8 mouse cellular contexts compared by ENCODE assay signal in the genomic region with DNA sequence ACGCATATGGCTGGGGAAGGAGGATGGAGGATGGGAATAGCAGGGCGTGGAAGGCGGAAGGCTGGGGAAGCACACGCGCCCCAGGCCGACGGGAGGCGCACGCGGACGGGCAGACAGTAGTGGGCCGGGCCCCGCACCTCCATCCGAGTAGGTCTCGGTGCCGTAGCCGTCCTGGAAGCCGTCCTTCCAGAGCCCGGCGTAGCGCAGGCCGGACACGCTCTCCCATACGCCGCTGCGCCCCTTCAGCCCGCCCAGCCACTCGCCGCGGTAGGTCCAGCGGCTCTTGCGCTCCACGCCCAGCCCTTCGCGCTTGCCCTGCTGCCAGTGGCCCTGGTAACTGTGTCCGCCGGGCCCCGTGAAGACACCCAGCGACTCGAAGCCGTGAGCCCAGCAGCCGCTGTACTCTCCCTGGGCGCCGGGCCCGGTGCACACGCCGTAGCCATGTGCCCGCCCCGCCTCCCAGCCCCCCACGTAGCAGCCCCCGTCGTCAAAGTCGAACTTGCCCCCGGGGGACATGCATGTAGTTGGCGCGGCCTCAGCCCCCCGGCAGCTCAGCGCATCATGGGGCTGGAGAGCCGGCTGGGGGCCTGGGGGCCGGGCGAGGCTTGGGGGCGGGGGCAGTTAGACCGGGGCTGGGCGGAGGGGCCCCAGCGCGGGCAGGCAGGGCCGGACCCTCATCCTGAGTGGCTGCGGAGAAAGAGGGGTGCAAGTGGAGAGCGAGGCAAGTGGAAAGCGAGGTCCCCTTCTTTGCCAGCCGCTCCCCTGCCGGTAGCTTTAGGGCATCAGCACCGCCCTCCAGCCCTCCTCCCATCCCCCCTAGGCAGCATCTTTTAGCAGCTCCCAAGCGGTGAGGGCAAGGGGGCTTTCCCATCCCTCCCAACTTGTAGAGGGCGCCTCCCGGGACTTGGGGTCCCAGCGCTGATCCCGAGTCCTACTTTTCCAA. TPM values are rescaled to one million over a fixed set of nuclear protein-coding genes. Genes with fewer than 3 reads are reported as not detected.
DNase-seq lines count a peak whose midpoint lies in the region; ATAC-seq and TF ChIP-seq lines count a peak whose summit lies in the region.

No protein-coding gene starts in this region.

- no peaks in the 10 kb centered on the region for H3K36me3 ChIP-seq in ES-E14 (ENCODE audit: control insufficient read depth, insufficient read depth, low read length, poor library complexity, severe bottlenecking)
- no peaks in the 10 kb centered on the region for H3K36me3 ChIP-seq in heart, embryonic 11.5 days (ENCODE audit: control insufficient read depth, insufficient read depth, low read length)
- H3K36me3 ChIP-seq in liver, postnatal 0 days (replicated peaks; ENCODE audit: insufficient read depth, low read length), result no peaks in the 10 kb centered on the region
- peaks cover 14% of the 10 kb centered on the region for H3K36me3 ChIP-seq in neural tube, embryonic 13.5 days

- WGBS in heart, embryonic 11.5 days (ENCODE audit: insufficient replicate concordance), result under 1% methylated on average over 64 of the region's 78 CpGs
- WGBS in liver, postnatal 0 days (ENCODE audit: insufficient replicate concordance), result 2% methylated on average over 58 of the region's 78 CpGs
- WGBS in neural tube, embryonic 13.5 days, result under 1% methylated on average over 72 of the region's 78 CpGs

- TF ChIP-seq POLR2A in cortical plate, adult 2 months (IDR thresholded peaks at IDR 0.05; ENCODE audit: extremely low read depth, insufficient read depth, low read length), result peak; percentile 32; the same call in 1 of the 2 replicates

- no peak overlapping the region for H3K27ac ChIP-seq in ES-E14 (ENCODE audit: insufficient read depth, low read depth, low read length, poor library complexity, severe bottlenecking)
- peak overlapping the region; percentile 96 for H3K27ac ChIP-seq in cortical plate, adult 2 months (ENCODE audit: insufficient read depth, low read length)
- H3K27ac ChIP-seq in heart, embryonic 11.5 days (ENCODE audit: low read depth, low read length), result no peak overlapping the region
- H3K27ac ChIP-seq in liver, postnatal 0 days (ENCODE audit: low read depth), result no peak overlapping the region
- peak overlapping the region; percentile 96 for H3K27ac ChIP-seq in neural tube, embryonic 13.5 days (replicated peaks)

- H3K27me3 ChIP-seq in heart, embryonic 11.5 days (ENCODE audit: control insufficient read depth, insufficient read depth, low read length), result peaks cover 77% of the 10 kb centered on the region
- H3K27me3 ChIP-seq in liver, postnatal 0 days (ENCODE audit: insufficient read depth, low read length), result peaks cover 68% of the 10 kb centered on the region
- peaks cover 35% of the 10 kb centered on the region for H3K27me3 ChIP-seq in neural tube, embryonic 13.5 days

- H3K4me3 ChIP-seq in ES-E14 (ENCODE audit: insufficient read depth in 1 of 2, low read depth in 1 of 2, low read length in 2 of 2, poor library complexity in 1 of 2, severe bottlenecking in 1 of 2), result peak overlapping the region; percentile 66 to 89
- H3K4me3 ChIP-seq in cortical plate, adult 2 months (ENCODE audit: insufficient read depth, low read length), result peak overlapping the region; percentile 99
- H3K4me3 ChIP-seq in heart, embryonic 11.5 days (ENCODE audit: low read depth, low read length), result peak overlapping the region; percentile 63
- peak overlapping the region; percentile 35 for H3K4me3 ChIP-seq in liver, postnatal 0 days (ENCODE audit: low read depth, low read length)
- H3K4me3 ChIP-seq in neural tube, embryonic 13.5 days, result peak overlapping the region; percentile 82

- in situ Hi-C loops in ES-E14 (cut with MboI; ENCODE audit: low sequenced_read_pairs in 2 of 2, unreplicated experiment in 2 of 2), result no loop called here

- H3K9ac ChIP-seq in ES-E14 (ENCODE audit: insufficient read depth, low read depth, low read length, poor library complexity, severe bottlenecking), result peak overlapping the region; percentile 62
- H3K9ac ChIP-seq in heart, embryonic 11.5 days (ENCODE audit: low read depth, low read length), result peak overlapping the region; percentile 60; the same call in 1 of the 2 replicates
- H3K9ac ChIP-seq in liver, postnatal 0 days (replicated peaks), result 0 out of 2 replicates have a peak overlapping the region, but pooled peaks have one; percentile 3
- peak overlapping the region; percentile 90 for H3K9ac ChIP-seq in neural tube, embryonic 13.5 days

- DNase-seq in CD4-positive helper T cell, adult 2 months (ENCODE audit: low read depth, low spot score), result peak; percentile 27
- no peak for DNase-seq in ES-E14 (ENCODE audit: low read depth, low spot score)
- peak; percentile 26 for DNase-seq in kidney, adult 9 months
- peak; percentile 34 for DNase-seq in liver, postnatal 0 days
- no peak for DNase-seq in spleen, adult 12 weeks (ENCODE audit: low spot score)

- ATAC-seq in heart, embryonic 11.5 days (replicated peaks; ENCODE audit: insufficient number of reproducible peaks, low FRiP score, low TSS enrichment), result peak; percentile 32
- peak; percentile 38 for ATAC-seq in liver, postnatal 0 days
- peak; percentile 45 for ATAC-seq in neural tube, embryonic 13.5 days (ENCODE audit: low read depth)

- no peaks in the 10 kb centered on the region for H3K9me3 ChIP-seq in ES-E14 (ENCODE audit: control insufficient read depth, insufficient read depth, low read depth, low read length)
- H3K9me3 ChIP-seq in heart, embryonic 11.5 days (replicated peaks; ENCODE audit: control insufficient read depth, low read length), result no peaks in the 10 kb centered on the region
- no peaks in the 10 kb centered on the region for H3K9me3 ChIP-seq in liver, postnatal 0 days (ENCODE audit: low read length)
- H3K9me3 ChIP-seq in neural tube, embryonic 13.5 days, result no peaks in the 10 kb centered on the region

- peaks cover 5 to 11% of the 10 kb centered on the region in 2 experiments; a peak in 3 of 4 replicates for H3K4me1 ChIP-seq in ES-E14 (ENCODE audit: control insufficient read depth in 2 of 2, insufficient read depth in 2 of 2, low read length in 2 of 2, poor library complexity in 1 of 2)
- H3K4me1 ChIP-seq in cortical plate, adult 2 months (ENCODE audit: control insufficient read depth, insufficient read depth, low read length), result peaks cover 10% of the 10 kb centered on the region
- peaks cover 16% of the 10 kb centered on the region; the same call in 1 of the 2 replicates for H3K4me1 ChIP-seq in heart, embryonic 11.5 days (ENCODE audit: control insufficient read depth, insufficient read depth, low read length)
- peaks cover 4% of the 10 kb centered on the region for H3K4me1 ChIP-seq in liver, postnatal 0 days (ENCODE audit: insufficient read depth)
- H3K4me1 ChIP-seq in neural tube, embryonic 13.5 days (replicated peaks), result peaks cover 68% of the 10 kb centered on the region

- H3K4me2 ChIP-seq in heart, embryonic 11.5 days, result peak overlapping the region; percentile 100
- H3K4me2 ChIP-seq in liver, postnatal 0 days (ENCODE audit: low read depth, low read length), result peak overlapping the region; percentile 72
- H3K4me2 ChIP-seq in neural tube, embryonic 13.5 days, result peak overlapping the region; percentile 91

- no peak for TF ChIP-seq CTCF in cortical plate, adult 2 months (IDR thresholded peaks at IDR 0.05; ENCODE audit: extremely low read depth, insufficient read depth, low read length)
- TF ChIP-seq CTCF in liver, postnatal 0 days (IDR thresholded peaks at IDR 0.05; ENCODE audit: low read depth), result peak; percentile 29

- TF ChIP-seq EP300 in liver, postnatal 0 days (IDR thresholded peaks at IDR 0.05; ENCODE audit: low read depth), result no peak

TF ChIP-seq in ES-E14, 5 proteins besides CTCF, POLR2A, EP300 and RAD21:
- TF ChIP-seq HCFC1 (IDR thresholded peaks at IDR 0.05; ENCODE audit: borderline replicate concordance, insufficient read depth, low read length) (no peak), CHD2 (IDR thresholded peaks at IDR 0.05; ENCODE audit: low read depth, low read length) (no peak), MAFK (IDR thresholded peaks at IDR 0.05; ENCODE audit: insufficient read depth, low read depth, low read length) (no peak), ZC3H11A (IDR thresholded peaks at IDR 0.05; ENCODE audit: borderline replicate concordance, low read depth, low read length) (no peak), ZNF384 (IDR thresholded peaks at IDR 0.05; ENCODE audit: low read depth, low read length) (no peak)

RNA-seq across cellular contexts. Expression of a gene that starts 1.7 kb away (rescaled TPM):
- 1.7 and 3.8 TPM in 2 replicates for total RNA-seq in ES-E14 (2012; rRNA removed)
- 244 and 247 TPM in 2 replicates for polyA plus RNA-seq in cortical plate, adult 2 months (2012; rRNA removed)
- polyA plus RNA-seq in heart, embryonic 11.5 days (2014; fragmentation: Nextera tagmentation; extraction: Ambion mirVana), result 0.31 and 0.59 TPM in 2 replicates
- not detected in 2 replicates for polyA plus RNA-seq in liver, postnatal 0 days (2015; fragmentation: Nextera tagmentation; extraction: Ambion mirVana)
- polyA plus RNA-seq in neural tube, embryonic 13.5 days (2015; fragmentation: Nextera tagmentation; extraction: Ambion mirVana), result 21.1 and 21.4 TPM in 2 replicates

RNA-seq across cellular contexts. Expression of a gene that starts 8.6 kb away (rescaled TPM):
- 5.9 and 14.1 TPM in 2 replicates for total RNA-seq in ES-E14 (2012; rRNA removed)
- polyA plus RNA-seq in cortical plate, adult 2 months (2012; rRNA removed), result 14.7 and 15.4 TPM in 2 replicates
- 9.1 and 11.4 TPM in 2 replicates for polyA plus RNA-seq in heart, embryonic 11.5 days (2014; fragmentation: Nextera tagmentation; extraction: Ambion mirVana)
- 7.8 and 9.6 TPM in 2 replicates for polyA plus RNA-seq in liver, postnatal 0 days (2015; fragmentation: Nextera tagmentation; extraction: Ambion mirVana)
- polyA plus RNA-seq in neural tube, embryonic 13.5 days (2015; fragmentation: Nextera tagmentation; extraction: Ambion mirVana), result 5.2 and 8.3 TPM in 2 replicates

RNA-seq across cellular contexts. Expression of a gene that starts 20.4 kb away (rescaled TPM):
- total RNA-seq in ES-E14 (2012; rRNA removed), result 7.9 and 11.9 TPM in 2 replicates
- polyA plus RNA-seq in cortical plate, adult 2 months (2012; rRNA removed), result 13.8 and 14.5 TPM in 2 replicates
- polyA plus RNA-seq in heart, embryonic 11.5 days (2014; fragmentation: Nextera tagmentation; extraction: Ambion mirVana), result 12.4 and 15.1 TPM in 2 replicates
- polyA plus RNA-seq in liver, postnatal 0 days (2015; fragmentation: Nextera tagmentation; extraction: Ambion mirVana), result 5.9 and 7.0 TPM in 2 replicates
- 29.4 and 29.8 TPM in 2 replicates for polyA plus RNA-seq in neural tube, embryonic 13.5 days (2015; fragmentation: Nextera tagmentation; extraction: Ambion mirVana)

RNA-seq across cellular contexts. Expression of a gene that starts 22.9 kb away (rescaled TPM):
- 9.4 and 12.4 TPM in 2 replicates for total RNA-seq in ES-E14 (2012; rRNA removed)
- polyA plus RNA-seq in cortical plate, adult 2 months (2012; rRNA removed), result 13.0 and 13.1 TPM in 2 replicates
- polyA plus RNA-seq in heart, embryonic 11.5 days (2014; fragmentation: Nextera tagmentation; extraction: Ambion mirVana), result 2.9 and 3.1 TPM in 2 replicates
- 0.78 and 1.0 TPM in 2 replicates for polyA plus RNA-seq in liver, postnatal 0 days (2015; fragmentation: Nextera tagmentation; extraction: Ambion mirVana)
- 30.4 and 33.6 TPM in 2 replicates for polyA plus RNA-seq in neural tube, embryonic 13.5 days (2015; fragmentation: Nextera tagmentation; extraction: Ambion mirVana)

Comparison
In these comparisons a context has a peak if more than half of its experiments do, and no peak if none do; other contexts are left out.
1. DNase-seq: peak in CD4-positive helper T cell, adult 2 months (single experiment), kidney, adult 9 months (single experiment) and liver, postnatal 0 days (single experiment); none in ES-E14 (single experiment) and spleen, adult 12 weeks (single experiment).
2. H3K27ac ChIP-seq: peak in cortical plate, adult 2 months (single experiment) and neural tube, embryonic 13.5 days (single experiment); none in ES-E14 (single experiment), heart, embryonic 11.5 days (single experiment) and liver, postnatal 0 days (single experiment).
3. H3K4me3 ChIP-seq: peak in every context shown above with its lines; median percentile 99 in cortical plate, adult 2 months; 82 in neural tube, embryonic 13.5 days; 78 in ES-E14; 63 in heart, embryonic 11.5 days; 35 in liver, postnatal 0 days.
4. H3K9ac ChIP-seq: peak in every context shown above with its lines; median percentile 90 in neural tube, embryonic 13.5 days; 62 in ES-E14; 60 in heart, embryonic 11.5 days; 3 in liver, postnatal 0 days.
5. RNA of a gene that starts 1.7 kb away (polyA plus RNA-seq): 244 to 247 TPM in cortical plate, adult 2 months and 21.1 to 21.4 TPM in neural tube, embryonic 13.5 days; 0.31 to 0.59 TPM in heart, embryonic 11.5 days and not detected in liver, postnatal 0 days; every median in the first group is over 10 times any median in the second.
6. Peak in every context shown above with its lines, with median percentiles within 50 percentile points of each other: ATAC-seq and H3K4me2 ChIP-seq.